Mouse (Mus musculus) kidney, adult 8-10 months (tissue): ENCODE data around the gene Gm10801.
"Not testable (repeated sequence)": the region's sequence is repeated elsewhere in the genome, so short reads cannot be mapped to it uniquely, and the experiment has no call there.

Source experiments
- DNase-seq, 2 experiments: peaks; one replicate each; pipeline ENCODE4 v3.0.0; 2022

The Gm10801 gene

GRCm38 (mm10) chr2:98661937-98662336 is at the start of gene Gm10801:
TSS of gene Gm10801 (plus strand) at chr2:98662237.
- not testable (repeated sequence) for DNase-seq

- not testable (repeated sequence) for DNase-seq
Measured at GRCm38 (mm10) chr2:98667201-98667600, 5.2 kb downstream of the Gm10801 start, which contains the start of gene Gm10800. TSS of gene Gm10800 (minus strand) at chr2:98667301.

GRCm38 (mm10) chr2:98697533-98697932 is 35.5 kb downstream of the Gm10801 start:
- DNase-seq, result no peak
